Mouse (Mus musculus) urinary bladder, postnatal 10 days (tissue): ENCODE results near the gene Eif3g.

Source experiments
- DNase-seq: peaks from one replicate; pipeline ENCODE4 v3.0.0; 2022; ENCODE audit warnings: low spot score

The Eif3g gene

DNA sequence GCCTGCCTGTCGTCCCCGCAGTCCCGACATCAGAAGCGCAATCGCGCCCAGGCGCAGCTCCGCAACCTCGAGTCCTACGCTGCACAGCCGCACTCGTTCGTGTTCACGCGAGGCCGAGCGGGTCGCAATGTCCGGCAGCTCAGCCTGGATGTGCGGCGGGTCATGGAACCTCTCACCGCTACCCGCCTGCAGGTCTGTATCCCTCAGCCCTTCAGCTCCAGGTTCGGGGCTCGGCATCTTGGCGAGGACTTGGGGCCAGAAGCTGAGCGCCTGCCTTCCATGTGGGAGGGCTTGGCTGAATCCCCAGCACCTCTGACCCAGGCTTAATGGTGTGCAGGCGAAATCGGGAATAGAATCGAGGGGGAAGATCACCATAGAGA lies 10.0 kb downstream of the Eif3g start:
- DNase-seq = no peak

DNA sequence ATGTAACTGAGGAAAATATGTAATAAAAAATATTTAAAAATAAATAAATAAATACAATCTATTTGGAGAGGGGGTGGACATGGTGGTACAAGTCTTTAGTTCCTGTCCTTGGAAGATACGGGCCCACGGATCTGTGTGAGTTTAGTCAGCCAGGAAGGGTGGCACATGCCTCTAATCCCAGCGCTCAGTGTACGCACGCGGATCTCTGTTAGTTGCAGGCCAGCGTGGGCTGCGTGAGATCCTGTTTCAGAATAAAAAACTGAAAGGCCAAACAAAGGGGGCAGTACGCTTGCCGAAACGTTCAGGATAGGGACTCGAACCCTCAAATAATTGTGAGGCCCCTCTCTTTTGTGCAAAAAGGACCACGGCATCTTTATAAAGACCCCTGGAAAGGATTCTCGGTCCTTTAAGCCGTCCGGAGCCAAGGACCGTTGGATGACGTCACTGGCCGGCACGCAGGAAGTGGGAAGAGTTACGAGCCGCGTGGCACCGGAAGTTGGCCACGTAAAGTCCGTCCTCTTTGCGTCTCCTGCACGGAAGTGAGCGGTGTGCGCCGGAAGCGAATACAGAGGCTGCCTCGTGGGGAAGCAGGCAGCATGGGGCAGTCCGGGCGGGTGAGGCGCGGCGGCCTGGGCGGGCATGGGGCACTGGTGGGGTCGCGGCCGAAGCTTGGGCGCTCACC lies 10.6 kb downstream of the Eif3g start, which contains the start of gene Ppan:
Ppan (plus strand) TSS at position 472 of the 682 bp plus-strand sequence.
- DNase-seq = peak; percentile 90

DNA sequence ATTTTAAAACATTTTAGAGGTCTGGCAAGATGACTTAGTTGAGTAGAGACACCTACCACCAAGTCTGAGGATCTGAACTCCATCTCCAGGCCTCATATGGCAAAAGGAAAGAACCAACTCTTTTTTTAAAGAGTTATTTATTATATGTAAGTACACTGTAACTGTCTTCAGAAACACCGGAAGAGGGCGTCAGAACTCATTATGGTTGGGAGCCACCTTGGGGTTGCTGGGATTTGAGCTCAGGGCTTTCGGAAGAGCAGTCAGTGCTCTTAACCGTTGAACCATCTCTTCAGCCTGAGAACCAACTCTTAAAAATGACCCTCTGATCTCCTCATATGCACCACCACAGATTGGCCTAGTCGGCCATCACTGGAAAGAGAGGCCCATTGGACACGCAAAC lies 11.2 kb downstream of the Eif3g start:
- DNase-seq = no peak

DNA sequence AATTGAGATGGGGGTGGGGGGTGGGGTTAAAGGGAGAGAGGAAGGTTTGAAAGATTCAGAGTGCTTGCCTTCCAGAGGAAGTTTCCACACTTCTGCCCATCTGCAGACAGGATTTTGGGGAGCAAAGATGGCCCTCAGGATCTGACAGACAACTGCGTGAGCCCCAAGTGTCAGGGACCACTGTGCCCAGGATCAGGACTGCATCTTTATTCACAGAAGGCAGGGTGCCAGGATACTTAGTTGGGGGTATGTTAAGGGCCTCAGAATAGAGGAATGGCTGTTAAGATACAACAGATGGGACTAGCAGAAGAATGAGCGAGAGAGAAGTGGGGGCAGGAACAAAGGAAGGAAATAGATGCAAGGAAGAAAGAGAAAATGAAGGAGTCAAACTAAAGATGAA lies 11.9 kb downstream of the Eif3g start:
- no peak for DNase-seq

DNA sequence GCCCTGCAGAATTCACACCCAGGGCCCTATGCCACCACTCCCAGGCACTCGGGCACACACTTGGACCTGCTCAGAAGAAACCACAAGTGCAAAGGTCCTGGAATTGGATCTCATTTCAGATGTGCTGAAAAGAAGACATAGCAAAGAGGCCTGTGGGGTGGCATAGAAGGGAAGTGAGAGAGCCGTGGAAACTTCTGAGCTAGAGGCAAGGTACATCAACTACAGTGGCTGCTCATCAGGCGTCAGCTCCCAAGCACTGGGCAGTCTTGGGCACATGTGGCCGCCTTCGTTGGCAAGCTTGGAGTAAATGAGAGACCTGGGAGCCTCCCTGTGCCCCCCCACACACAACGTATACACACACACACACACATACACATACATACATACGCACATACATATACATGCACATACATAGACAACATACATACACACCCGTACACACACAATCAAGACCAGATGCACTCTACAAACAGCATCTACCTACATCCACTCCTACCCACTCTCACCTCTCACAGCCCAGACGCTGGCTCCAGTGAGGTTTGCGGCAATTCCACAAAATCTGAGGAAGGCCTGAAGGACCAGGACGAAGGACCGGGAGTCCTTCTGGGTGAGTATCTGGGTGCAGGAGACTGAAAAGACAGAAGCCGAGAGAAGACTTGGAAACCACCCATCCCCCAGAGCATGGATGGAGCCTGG lies 19.2 kb downstream of the Eif3g start, which contains the start of gene Angptl6:
Angptl6 (minus strand) TSS at position 631 of the 696 bp plus-strand sequence.
- no peak for DNase-seq

DNA sequence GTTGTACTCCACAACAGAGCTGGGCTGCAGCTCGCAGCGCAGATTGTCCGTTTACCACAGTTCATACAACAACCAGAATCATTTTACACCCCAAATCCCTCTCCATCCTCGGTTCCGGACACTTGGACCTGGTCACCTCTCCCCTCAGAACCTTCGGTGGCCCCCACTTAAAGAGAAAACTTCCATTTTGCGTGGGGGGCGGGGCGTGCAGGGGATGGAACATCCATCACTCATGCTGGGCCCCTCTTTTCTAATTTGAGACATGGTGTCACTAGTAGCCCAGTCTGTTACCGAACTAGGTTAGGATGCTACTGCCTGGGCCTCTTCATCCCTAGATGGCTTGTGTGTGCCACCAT lies 19.7 kb downstream of the Eif3g start:
- no peak for DNase-seq

DNA sequence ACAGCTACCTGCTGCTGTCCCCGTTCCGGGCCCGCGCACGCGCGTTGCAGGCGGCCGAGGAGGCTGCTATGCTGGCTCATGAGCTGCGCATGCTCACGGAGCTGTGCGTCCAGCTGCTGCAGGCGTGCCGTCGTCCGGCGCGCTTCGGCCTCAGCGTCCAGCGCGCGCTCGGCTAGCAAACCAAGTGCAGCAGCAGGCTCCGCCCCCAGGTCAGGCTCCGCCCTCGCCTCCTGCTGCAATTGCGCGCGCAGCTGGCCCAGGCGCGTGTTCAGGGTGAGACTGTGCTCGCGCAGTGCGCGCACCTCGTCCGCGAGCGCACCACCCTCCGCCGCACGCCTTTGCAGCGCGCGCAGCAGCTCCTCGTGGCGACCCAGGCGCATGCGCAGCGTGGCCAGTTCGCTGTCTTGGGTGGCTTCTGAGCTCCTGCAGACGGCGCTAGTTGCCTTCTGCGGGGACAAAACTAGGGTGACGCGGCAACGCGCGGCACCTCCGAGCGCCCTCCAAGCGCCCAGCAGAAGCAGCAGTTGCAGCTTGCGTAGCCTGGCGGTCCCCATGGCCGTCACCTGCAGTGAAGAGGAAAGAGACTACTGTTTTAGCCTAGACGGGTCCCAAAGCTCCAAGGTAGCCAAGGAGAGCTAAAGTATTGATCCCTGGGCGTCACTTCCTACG lies 20.2 kb downstream of the Eif3g start:
- DNase-seq = peak; percentile 97

DNA sequence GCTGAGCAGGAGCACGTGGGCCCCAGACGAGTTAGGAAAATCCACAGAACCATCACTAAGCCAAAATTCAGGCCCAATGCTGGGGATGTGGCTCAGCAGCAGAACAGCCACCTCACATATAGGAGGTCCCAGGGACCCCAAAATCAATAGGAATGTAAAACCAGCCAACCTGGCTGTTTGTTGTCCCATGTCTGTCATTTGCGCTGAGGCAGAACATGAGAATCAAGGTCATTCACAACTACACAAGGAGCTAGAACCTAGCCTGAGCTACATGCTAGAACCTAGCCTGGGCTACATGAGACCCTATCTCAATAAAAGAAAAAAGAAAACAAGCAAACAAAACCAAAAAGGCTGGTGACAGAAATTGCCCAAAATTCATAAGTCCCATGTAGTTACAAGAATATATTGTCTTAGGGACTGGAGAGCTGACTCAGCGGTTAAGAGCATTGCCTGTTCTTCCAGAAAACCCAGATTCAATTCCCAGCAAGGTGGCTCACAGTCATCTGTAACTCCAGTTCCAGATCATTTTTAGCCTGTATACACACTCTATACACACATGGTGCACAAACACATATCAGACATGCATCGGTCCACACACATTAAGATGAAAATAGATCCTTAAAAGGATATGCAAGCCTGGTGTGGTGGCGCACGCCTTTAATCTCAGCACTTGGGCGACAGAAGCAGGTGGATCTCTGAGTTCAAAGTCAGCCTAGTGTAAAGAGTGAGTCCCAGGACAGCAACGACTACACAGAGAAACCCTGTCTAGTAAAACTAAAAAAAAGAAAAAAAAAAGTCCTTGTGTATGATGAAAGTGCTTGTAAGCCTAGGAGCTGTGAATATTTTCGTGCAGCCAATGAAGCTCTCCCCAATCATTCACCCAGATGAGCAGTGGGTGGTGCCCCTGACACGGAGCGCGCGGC lies 21.0 kb downstream of the Eif3g start:
- no peak for DNase-seq

DNA sequence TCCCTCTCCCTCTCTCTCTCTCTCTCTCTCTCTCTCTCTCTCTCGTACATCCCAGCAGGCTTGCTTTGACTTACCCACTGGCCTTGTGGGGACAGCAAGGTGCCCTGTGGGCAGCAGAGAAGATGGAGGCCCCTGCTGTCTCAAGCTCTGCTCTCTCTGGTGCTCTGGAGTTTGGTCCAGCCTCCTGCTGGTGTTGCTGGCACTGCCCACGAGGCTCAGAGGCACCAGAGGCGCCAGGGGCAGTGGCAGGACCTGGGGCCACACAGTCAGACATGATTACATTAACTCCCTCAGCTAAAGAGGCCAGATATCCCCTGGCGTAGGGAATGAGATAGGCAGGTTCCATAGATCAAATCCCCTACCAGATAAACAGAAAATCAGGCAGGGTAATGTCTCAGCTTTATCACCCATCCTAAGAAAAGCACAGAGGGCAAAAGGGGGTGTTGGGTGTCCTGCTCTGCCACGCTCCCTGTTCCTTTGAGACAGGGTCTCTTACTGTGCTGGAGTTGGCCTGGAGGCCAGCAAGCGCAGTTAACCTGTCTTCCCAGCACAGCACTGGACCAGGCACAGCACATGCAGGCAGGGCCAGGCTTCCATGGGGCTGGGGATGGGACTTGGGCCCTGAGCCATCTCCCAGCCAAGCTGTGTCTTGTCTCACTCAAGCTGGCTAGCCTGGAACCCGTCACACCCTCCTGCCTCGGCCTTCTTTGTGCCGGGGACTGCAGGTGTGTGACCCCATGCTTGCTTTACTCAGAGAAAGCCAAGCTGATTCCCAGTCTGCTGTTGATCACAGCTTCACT lies 21.9 kb downstream of the Eif3g start:
- no peak for DNase-seq

DNA sequence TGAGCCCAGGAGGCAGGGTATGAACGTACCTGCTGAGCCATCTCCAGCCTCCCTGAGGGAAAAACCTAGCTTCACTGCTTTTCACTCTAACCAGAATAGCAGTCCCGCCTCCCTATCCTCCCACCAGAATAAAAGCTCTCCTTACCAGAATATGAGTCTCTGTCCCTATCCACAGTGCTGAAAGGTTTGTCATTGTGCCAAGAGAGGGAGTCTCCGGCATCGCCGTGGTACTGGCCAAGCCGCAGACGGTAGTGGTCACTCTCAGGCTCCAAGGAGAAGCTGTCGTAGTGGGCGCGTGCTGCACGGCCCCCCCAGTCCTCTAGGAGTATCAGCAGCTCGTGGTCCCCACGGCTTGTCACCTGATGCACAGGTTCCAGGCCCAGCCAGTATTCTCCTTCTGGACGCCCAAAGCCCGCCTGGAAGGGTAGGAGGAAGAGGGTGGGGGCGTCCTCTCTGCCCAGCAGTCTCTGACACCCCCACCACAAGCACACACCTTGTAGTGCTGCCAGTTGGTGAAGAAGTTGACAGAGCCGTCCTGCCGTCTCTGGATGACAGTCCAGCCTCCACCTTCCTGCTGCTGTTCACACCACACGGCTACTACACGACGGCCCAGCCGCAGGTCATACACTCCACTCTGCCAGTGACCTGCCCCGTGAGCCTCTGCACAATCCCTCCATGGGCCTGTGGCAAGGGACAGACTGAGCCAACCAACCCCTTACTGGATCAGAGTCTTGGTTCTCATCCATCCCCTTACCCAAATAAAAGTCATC lies 23.2 kb downstream of the Eif3g start:
- DNase-seq = no peak

DNA sequence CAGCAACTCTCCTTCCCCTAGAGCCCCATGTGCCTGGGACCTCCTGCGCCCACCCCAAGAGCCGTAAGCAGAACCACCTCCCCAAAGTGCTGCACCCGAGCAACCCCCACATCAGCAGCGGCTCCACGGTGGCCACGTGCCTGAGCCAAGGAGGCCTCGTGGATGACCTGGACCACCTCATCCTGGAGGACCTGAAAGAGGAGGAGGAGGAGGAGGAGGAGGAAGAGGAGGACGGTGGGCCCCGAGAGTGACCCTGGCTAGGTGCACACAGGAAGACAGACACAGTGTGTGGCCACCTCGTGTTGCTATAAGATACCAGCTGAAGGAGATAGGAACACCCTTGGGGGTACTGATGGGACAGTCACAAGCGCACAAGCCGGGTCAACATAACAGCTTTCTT lies 24.9 kb downstream of the Eif3g start:
- no peak for DNase-seq

DNA sequence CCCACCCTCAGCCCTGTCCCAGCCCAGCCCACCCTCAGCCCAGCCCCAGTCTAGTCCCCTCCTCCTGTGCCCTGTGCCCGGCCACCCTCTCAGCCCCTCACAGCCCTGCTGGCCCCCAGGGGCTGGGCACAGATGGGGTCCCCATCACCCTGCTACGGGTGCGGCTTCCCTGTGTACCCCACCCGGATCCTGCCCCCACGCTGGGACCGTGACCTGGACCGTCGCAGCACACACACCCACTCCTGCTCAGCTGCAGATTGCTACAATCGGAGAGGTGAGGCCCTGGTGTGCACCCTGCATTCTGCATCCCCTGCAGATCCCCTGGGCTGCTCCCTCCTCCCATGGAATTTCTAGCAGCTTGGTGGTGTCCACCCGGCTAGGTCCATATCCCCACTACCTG lies 25.4 kb downstream of the Eif3g start:
- no peak for DNase-seq

DNA sequence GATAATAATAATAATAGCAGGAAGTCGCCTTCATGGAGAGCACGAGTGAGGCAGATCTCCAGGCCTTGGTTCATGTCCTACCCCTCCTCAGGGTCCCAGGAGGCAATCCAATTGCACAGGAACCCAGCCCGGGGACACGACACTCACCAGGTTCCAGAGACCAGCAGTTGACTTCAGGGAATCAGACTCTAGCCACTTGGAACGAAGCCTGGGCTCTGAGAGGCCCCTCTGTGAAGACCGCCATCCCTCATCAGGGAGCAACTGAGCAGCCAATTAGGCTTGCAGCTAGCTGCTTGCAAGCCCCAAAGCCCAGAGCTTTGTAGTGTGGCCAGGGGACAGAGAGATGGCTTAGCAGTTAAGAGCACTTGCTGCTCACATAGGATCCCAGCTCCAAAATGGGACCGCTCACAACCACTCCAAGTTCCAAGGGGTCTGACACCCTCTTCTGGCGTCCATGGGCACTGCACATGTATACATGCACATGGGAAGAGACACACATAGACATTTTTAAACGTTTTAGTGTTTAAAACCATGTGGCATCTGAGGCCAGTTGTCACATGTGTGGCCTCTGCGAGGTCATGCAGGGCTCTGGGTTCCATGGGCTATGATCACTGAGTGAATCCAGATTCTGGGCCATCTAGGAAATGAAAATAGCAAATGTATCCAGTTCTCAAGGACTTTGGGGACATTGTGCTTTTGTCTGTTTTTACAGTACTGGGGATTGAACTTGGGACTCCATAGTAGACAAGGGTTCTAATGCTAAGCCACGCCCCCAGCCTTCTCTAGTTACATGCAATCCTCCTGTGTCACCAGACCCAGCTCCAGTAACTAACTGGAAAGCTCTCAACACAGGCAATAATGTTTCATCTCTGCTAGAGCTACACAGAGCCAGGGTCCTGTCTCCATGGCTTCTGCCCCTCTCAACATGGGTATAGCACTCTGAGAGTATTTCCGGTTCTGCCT lies 27.9 kb downstream of the Eif3g start:
- DNase-seq = no peak

DNA sequence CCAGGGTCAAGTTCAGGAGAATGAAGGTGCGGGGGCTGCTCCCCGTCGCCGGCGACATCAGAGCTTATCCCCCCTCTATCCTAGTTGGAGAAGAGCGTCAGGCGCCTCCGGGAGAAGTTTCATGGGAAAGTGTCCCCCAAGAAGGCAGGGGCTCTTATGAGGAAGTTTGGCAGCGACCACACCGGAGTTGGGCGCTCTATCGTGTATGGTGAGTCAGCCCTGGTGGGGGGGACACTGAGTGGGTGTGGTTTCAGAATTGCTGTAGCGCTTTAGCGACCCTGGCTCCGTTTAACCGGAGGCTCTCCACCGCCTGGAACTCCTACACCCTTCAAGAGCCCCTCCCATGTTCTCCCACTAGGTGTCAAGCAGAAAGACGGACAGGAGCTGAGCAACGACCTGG lies 29.2 kb downstream of the Eif3g start:
- DNase-seq = no peak

DNA sequence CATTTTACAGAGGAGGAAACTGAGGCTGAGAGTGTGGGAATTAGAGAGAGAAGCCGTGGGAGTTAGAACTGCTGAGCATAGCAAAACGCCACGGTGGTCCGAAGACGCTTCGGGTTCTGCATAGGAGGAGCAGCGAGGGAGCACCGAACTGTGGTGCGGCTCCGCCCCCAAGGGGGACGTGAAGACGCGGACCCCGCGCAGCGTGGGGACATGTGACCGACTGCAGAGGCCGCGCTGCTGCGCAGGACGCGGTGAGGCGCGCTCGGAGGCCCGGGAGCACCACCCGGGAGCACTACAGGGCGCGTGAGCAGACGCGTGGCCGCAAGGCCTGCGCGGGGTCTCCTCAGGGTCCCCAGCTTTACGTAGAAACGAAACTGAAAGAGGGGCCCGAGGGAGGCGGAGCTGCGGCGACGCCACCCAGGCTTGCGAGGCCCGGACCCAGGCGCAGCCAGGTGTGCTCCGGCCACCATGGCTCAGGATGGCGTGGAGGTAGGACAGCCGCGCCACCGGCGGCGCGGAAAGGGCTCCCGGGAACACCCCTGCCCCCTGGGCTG lies 29.9 kb downstream of the Eif3g start, which contains the start of gene A230050P20Rik:
A230050P20Rik (plus strand) TSS at position 195 of the 554 bp plus-strand sequence.
- DNase-seq = no peak

DNA sequence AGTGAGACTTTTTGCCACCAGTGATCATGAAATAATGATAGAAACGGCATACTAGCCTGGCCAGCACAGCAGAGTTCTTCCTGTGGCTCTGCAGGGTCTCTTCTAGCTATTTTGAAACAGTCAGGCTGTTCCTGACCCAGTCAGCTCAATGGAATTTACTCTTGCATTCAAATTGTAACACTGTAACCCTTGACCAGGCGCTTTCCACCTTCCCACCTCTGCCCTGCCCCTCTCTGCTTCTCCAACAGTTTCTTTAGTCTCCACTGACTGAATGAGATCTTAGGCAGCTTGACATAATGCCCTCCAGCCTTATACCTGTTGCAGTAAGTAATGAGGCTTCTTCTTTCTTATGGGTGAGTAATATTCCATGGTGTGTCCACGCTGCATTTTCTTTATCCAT lies 31.5 kb downstream of the Eif3g start:
- no peak for DNase-seq

DNA sequence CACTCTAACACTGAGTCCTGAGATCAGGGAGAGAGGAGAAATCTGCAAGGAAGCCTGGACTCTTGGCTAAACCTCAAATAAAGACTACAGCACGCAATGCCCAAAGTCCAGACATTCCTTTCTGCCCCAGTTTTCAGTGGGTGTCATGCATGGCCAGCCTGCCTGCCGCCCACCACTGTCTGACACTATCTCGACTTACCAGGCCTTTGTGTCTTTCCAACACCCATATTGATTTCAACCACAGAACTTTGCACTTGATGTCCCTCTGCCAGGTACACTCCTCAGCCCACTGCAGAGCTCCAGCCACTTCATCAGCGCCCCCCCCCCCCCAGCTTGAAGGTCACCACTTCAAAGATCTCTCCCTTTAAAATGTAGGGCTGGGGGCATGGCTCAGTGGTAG lies 36.2 kb downstream of the Eif3g start:
- no peak for DNase-seq

DNA sequence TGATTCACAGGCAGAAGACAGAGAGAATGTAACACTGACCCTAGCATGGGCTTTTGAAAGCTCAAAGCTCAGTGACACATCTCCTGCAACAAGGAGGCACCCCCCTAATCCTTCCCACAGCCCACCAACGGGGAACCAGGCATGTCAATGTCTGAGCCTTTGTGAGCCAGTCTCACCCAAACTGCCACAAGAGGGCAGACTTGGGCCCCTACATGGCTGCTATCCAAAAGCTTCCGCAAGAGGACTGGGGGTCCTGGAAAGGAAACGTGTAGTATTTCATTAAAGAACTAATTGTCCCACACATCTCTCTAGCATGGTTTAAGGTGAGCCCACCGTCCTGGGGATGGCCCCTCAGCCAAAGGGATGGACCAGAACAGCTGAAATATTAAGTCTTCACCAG lies 36.6 kb downstream of the Eif3g start:
- DNase-seq = no peak

DNA sequence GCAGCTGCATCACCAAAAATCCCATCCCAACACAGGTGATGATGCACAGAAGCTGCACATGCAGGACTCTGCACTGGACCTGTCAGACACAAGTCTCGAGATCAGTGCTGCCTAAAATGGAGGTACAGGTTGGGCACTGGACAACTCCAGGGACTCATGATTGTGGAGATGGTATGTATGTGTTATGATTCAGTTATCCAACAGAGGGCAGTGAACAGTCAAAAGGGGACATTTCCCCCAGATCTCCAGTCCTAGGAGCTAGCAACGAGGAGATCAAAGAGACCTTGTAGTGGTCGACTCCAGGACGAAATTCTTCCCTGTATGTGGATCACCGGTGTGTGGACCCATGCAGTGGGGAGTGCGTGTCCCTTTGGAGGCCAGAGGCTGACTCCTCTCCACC lies 38.5 kb downstream of the Eif3g start:
- DNase-seq = no peak
